In genomic region chr12:112688458-112688857, GRCm38 (mm10) we compare ENCODE assay signal across 12 mouse cellular contexts. TPM values are rescaled to one million over a fixed set of nuclear protein-coding genes. Genes with fewer than 3 reads are reported as not detected.
DNase-seq lines count a peak whose midpoint lies in the region; ATAC-seq lines count a peak whose summit lies in the region.
"Had no signal": no experiment of that assay in that cellular context is flagged by ENCODE, and none has a peak within 500 bp of the region (broad histone marks: within the 10 kb centered on the region; RNA-seq: fewer than 3 reads in every experiment).

No protein-coding gene starts in this region.

- no peak overlapping the region for H3K9ac ChIP-seq in heart, embryonic 15.5 days
- no peak overlapping the region for H3K9ac ChIP-seq in intestine, embryonic 16.5 days (ENCODE audit: low read depth, low read length)
- H3K9ac ChIP-seq in forebrain, embryonic 16.5 days (replicated peaks; ENCODE audit: low read depth, low read length): no peak overlapping the region

- H3K9me3 ChIP-seq in heart, embryonic 15.5 days (replicated peaks): no peaks in the 10 kb centered on the region
- H3K9me3 ChIP-seq in intestine, embryonic 16.5 days (ENCODE audit: control insufficient read depth, low read length): no peaks in the 10 kb centered on the region
- no peaks in the 10 kb centered on the region for H3K9me3 ChIP-seq in forebrain, embryonic 16.5 days (ENCODE audit: control insufficient read depth, low read length)

- H3K27ac ChIP-seq in heart, embryonic 15.5 days: no peak overlapping the region
- no peak overlapping the region for H3K27ac ChIP-seq in intestine, embryonic 16.5 days (ENCODE audit: low read length)
- H3K27ac ChIP-seq in forebrain, embryonic 16.5 days (ENCODE audit: low read length): no peak overlapping the region

- no peaks in the 10 kb centered on the region for H3K36me3 ChIP-seq in heart, embryonic 15.5 days
- H3K36me3 ChIP-seq in intestine, embryonic 16.5 days (ENCODE audit: control insufficient read depth, insufficient read depth, low read length): no peaks in the 10 kb centered on the region
- H3K36me3 ChIP-seq in forebrain, embryonic 16.5 days (ENCODE audit: control insufficient read depth, insufficient read depth): no peaks in the 10 kb centered on the region

- H3K4me1 ChIP-seq in heart, embryonic 15.5 days (replicated peaks): peaks cover 16% of the 10 kb centered on the region
- H3K4me1 ChIP-seq in intestine, embryonic 16.5 days (ENCODE audit: control insufficient read depth, insufficient read depth, low read length): peaks cover 14% of the 10 kb centered on the region
- H3K4me1 ChIP-seq in forebrain, embryonic 16.5 days (replicated peaks; ENCODE audit: control insufficient read depth, insufficient read depth, low read length): peaks cover 8% of the 10 kb centered on the region

- peaks cover 5% of the 10 kb centered on the region; the same call in 1 of the 2 replicates for H3K27me3 ChIP-seq in heart, embryonic 15.5 days
- H3K27me3 ChIP-seq in intestine, embryonic 16.5 days (replicated peaks; ENCODE audit: control insufficient read depth, insufficient read depth, low read length): no peaks in the 10 kb centered on the region
- no peaks in the 10 kb centered on the region for H3K27me3 ChIP-seq in forebrain, embryonic 16.5 days (replicated peaks; ENCODE audit: control insufficient read depth, insufficient read depth, low read length)

- ATAC-seq in heart, embryonic 15.5 days (replicated peaks; ENCODE audit: insufficient number of reproducible peaks, insufficient read depth, low FRiP score, low read depth): no peak
- peak; percentile 35 for ATAC-seq in CD4-positive, CD25-positive, alpha-beta regulatory T cell, adult 4 months
- ATAC-seq in intestine, embryonic 16.5 days: peak; percentile 50
- no peak for ATAC-seq in forebrain, embryonic 16.5 days

- 41% methylated on average over 15 of the region's 15 CpGs for WGBS in heart, embryonic 15.5 days
- WGBS in intestine, embryonic 16.5 days: 36% methylated on average over 15 of the region's 15 CpGs
- 80% methylated on average over 15 of the region's 15 CpGs for WGBS in forebrain, embryonic 16.5 days

- no peak overlapping the region for H3K4me3 ChIP-seq in heart, embryonic 15.5 days
- no peak overlapping the region for H3K4me3 ChIP-seq in intestine, embryonic 16.5 days (ENCODE audit: low read length)
- H3K4me3 ChIP-seq in forebrain, embryonic 16.5 days (replicated peaks; ENCODE audit: low read length): no peak overlapping the region

- no peak for DNase-seq in heart, adult 18-20 months
- peak; percentile 36 for DNase-seq in naive thymus-derived CD4-positive, alpha-beta T cell, adult 2 months (ENCODE audit: low read depth)
- no peak for DNase-seq in ovary, adult 18-20 months (ENCODE audit: low spot score)
- DNase-seq in urinary bladder, postnatal 4 days (ENCODE audit: low spot score in 2 of 2): no peak
- DNase-seq: adrenal gland, postnatal 25 days; cerebellum, adult 9-11 months; kidney, adult 8-10 months; lung, postnatal 10 days had no signal

- H3K4me2 ChIP-seq in heart, embryonic 15.5 days: 0 out of 2 replicates have a peak overlapping the region, but pooled peaks have one; percentile 8
- H3K4me2 ChIP-seq in intestine, embryonic 16.5 days (ENCODE audit: low read depth, low read length): peak overlapping the region; percentile 26
- no peak overlapping the region for H3K4me2 ChIP-seq in forebrain, embryonic 16.5 days (ENCODE audit: low read length)

RNA-seq across cellular contexts. Expression of gene Zbtb42, which starts 9.8 kb away (rescaled TPM):
- 4.8 and 7.6 TPM in 2 replicates for polyA plus RNA-seq in heart, embryonic 15.5 days (2015; fragmentation: Nextera tagmentation; extraction: Ambion mirVana)
- 1 to 10 TPM; 3.6 to 4.9 TPM for total RNA-seq in heart, adult 18-20 months (2021)
- polyA plus RNA-seq in CD4-positive, CD25-positive, alpha-beta regulatory T cell, adult 4 months (2017; shearing (Covaris generic)): 1 to 10 TPM; 2.8 to 2.9 TPM
- 6.8 and 8.2 TPM in 2 replicates for polyA plus RNA-seq in intestine, embryonic 16.5 days (2015; fragmentation: Nextera tagmentation; extraction: Ambion mirVana)
- polyA plus RNA-seq in forebrain, embryonic 16.5 days (2015; fragmentation: Nextera tagmentation; extraction: Ambion mirVana): 0.65 and 0.92 TPM in 2 replicates

RNA-seq across cellular contexts. Expression of gene Akt1, which starts 13.8 kb away (rescaled TPM):
- 139 and 169 TPM in 2 replicates for polyA plus RNA-seq in heart, embryonic 15.5 days (2015; fragmentation: Nextera tagmentation; extraction: Ambion mirVana)
- 100 to 1,000 TPM; 182 to 193 TPM for total RNA-seq in heart, adult 18-20 months (2021)
- 10 to 100 TPM; 14.6 to 18.4 TPM for polyA plus RNA-seq in CD4-positive, CD25-positive, alpha-beta regulatory T cell, adult 4 months (2017; shearing (Covaris generic))
- 56.5 and 65.5 TPM in 2 replicates for polyA plus RNA-seq in intestine, embryonic 16.5 days (2015; fragmentation: Nextera tagmentation; extraction: Ambion mirVana)
- 56.9 and 57.1 TPM in 2 replicates for polyA plus RNA-seq in forebrain, embryonic 16.5 days (2015; fragmentation: Nextera tagmentation; extraction: Ambion mirVana)

RNA-seq across cellular contexts. Expression of gene Cep170b, which starts 31.8 kb away (rescaled TPM):
- 4.8 and 7.9 TPM in 2 replicates for polyA plus RNA-seq in heart, embryonic 15.5 days (2015; fragmentation: Nextera tagmentation; extraction: Ambion mirVana)
- total RNA-seq in heart, adult 18-20 months (2021): 10 to 100 TPM; 10.1 to 11.1 TPM
- polyA plus RNA-seq in CD4-positive, CD25-positive, alpha-beta regulatory T cell, adult 4 months (2017; shearing (Covaris generic)): 1 to 10 TPM; 2.4 to 4.9 TPM
- 12.4 and 13.2 TPM in 2 replicates for polyA plus RNA-seq in intestine, embryonic 16.5 days (2015; fragmentation: Nextera tagmentation; extraction: Ambion mirVana)
- polyA plus RNA-seq in forebrain, embryonic 16.5 days (2015; fragmentation: Nextera tagmentation; extraction: Ambion mirVana): 18.8 and 22.9 TPM in 2 replicates

RNA-seq across cellular contexts. Expression of gene Siva1, which starts 44.0 kb away (rescaled TPM):
- 95.4 and 142 TPM in 2 replicates for polyA plus RNA-seq in heart, embryonic 15.5 days (2015; fragmentation: Nextera tagmentation; extraction: Ambion mirVana)
- total RNA-seq in heart, adult 18-20 months (2021): 10 to 100 TPM; 31.7 to 35.2 TPM
- 10 to 100 TPM; 30.9 to 37.1 TPM for polyA plus RNA-seq in CD4-positive, CD25-positive, alpha-beta regulatory T cell, adult 4 months (2017; shearing (Covaris generic))
- 168 and 186 TPM in 2 replicates for polyA plus RNA-seq in intestine, embryonic 16.5 days (2015; fragmentation: Nextera tagmentation; extraction: Ambion mirVana)
- polyA plus RNA-seq in forebrain, embryonic 16.5 days (2015; fragmentation: Nextera tagmentation; extraction: Ambion mirVana): 68.9 and 75.9 TPM in 2 replicates

Comparison
In these comparisons a context has a peak if more than half of its experiments do, and no peak if none do; other contexts are left out.
1. ATAC-seq: peak in CD4-positive, CD25-positive, alpha-beta regulatory T cell, adult 4 months (single experiment) and intestine, embryonic 16.5 days (single experiment); none in heart, embryonic 15.5 days (single experiment) and forebrain, embryonic 16.5 days (single experiment).